Mouse (Mus musculus): ENCODE data around the gene Hspa8.

GRCm38 (mm10) chr9:40780892-40781725 is 19.7 kb upstream of the Hspa8 start:
- TF ChIP-seq POLR2A (IDR thresholded peaks at IDR 0.05; ENCODE audit: borderline replicate concordance, extremely low read depth, low read depth, low read length), result no peak
- TF ChIP-seq CTCF (IDR thresholded peaks at IDR 0.05; ENCODE audit: insufficient read depth, low read length), result no peak

Measured in lung, adult 2 months (tissue).